Mouse (Mus musculus): ENCODE data around the gene Cnnm1.

The Cnnm1 gene

DNA sequence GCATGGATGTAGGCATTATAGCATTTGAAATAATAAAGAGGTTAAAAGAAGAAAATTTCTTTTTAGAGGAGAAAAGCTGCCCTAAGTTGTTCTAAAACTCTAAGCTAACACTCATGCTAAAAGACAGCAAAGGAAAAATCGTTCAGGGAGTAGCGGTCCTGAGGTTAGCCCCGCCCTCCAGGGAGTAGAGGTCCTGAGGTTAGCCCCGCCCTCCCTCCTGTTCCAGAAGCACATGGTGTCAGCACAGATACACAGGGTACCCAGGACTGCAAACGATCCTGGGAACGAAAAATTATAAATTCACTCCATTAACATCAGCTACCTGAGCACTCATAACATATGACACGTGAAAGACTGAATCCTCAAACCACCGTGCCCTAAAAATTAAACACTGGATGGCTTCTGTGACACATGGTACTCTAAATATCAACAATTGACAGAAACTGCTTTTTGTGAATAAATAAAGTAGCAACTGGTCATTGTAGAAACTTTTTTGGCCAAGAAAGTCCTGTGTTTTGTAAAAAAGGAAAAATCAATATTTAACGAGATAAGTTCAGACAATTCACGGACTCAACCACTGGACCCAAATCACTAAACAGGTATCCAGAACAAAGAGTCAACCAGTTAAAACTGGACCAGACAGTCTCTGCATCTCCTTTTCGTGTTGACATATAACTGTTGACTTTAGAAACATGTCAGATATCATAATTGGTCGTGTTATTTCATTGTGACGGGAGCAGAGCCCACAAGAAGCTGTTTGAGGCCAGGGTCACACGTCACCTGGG is 70.4 kb downstream of the Cnnm1 start:
- DNase-seq (ENCODE audit: extremely low spot score, low spot score): no peak

- DNase-seq (ENCODE audit: extremely low spot score, low spot score): no peak
Measured at GRCm38 (mm10) chr19:43511621-43512620, 71.7 kb downstream of the Cnnm1 start.

DNA sequence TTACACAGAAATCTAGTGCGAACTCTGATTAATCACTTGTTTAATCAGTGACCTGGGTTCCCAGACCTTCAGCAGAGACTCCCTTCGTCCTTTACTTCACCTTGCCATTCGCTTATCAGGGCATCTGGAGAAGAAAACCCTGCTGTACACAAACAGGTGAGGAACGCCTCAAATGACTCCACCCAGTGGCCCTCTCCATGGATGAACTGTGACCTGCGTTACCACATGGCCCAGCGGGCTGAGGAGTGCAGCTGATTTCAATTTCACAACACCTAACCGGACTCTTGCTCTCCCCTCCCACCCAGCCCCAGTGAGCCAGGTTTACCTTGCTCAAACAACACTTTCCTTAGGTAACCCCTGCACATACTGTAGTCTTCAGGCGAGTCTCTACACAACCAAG is 73.6 kb downstream of the Cnnm1 start:
- DNase-seq (ENCODE audit: extremely low spot score, low spot score): no peak

DNA sequence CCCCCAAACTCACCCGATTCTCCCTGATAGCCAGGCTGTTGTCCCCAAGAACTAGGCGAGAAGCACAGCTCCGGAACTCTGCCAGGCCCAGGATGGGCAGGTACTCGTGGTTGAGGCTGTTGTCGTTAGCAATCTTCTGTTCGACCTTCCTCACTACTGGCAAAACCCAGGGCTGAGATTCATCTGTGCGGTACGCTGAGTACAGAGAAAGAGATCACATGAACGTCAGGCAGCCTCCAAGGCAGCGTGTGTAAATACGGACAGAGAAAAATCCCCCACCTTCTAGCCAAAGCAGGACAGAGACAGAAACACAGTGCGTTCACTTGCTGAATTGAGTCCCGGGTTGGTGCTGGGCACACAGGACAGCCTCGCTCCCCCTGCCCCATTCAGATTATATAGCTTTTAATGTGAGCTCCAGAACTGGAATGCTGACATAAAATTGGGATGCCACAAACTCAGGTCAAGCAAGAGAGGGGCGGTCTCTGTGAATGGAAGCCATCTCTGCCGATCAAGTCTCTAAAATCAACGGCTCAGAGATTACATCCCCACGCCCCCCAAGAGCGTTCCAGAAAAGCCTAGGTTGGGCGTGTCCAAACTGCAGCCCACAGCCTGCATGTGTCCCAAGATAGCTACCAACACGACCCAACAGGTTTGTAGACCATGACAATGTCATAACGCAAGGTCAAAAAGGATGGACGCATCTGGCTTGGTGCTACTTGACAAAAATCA is 75.6 kb downstream of the Cnnm1 start:
- DNase-seq (ENCODE audit: extremely low spot score, low spot score): no peak

GRCm38 (mm10) chr19:43516397-43517035 is 76.3 kb downstream of the Cnnm1 start:
- DNase-seq (ENCODE audit: extremely low spot score, low spot score): no peak

DNA sequence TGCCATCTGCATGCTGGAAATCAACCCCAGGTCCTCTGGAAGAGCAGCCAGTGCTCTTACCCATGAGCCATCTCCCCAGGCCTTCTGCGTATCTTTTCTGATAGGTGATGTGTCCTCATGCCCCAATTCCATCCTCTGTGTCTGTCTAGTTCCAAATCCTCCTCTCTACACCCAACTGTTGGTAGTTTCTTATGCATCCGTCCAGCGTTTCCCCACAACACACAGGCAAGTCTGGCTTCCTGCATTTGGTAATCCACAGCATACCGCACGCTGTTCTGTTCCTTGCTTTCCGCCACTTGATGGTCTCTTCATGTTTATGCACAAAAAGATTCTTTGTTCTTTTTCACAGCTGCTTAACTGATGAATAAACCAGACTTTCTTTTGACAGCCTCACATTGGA is 77.1 kb downstream of the Cnnm1 start:
- no peak for DNase-seq (ENCODE audit: extremely low spot score, low spot score)

DNA sequence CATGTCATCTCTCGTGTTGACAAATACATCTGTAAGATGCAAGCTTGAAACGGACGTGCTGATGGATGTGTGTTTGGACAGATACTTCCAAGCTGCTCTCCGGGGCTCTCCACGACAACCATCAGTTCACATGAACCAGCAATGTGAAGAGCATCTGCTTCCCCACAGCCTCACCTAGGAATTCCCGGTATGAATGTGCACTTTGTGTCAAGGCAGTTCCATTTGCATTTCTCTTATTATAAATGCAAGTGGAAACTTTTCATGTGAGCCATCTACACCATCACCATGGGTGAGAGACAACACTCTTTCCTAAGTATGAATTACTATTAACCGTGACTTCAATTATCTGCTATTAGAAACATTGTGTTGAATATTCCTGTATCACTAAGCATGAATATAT is 77.6 kb downstream of the Cnnm1 start:
- DNase-seq (ENCODE audit: extremely low spot score, low spot score): no peak

- DNase-seq (ENCODE audit: extremely low spot score, low spot score): no peak
Measured at GRCm38 (mm10) chr19:43518261-43518660, 78.0 kb downstream of the Cnnm1 start.

DNA sequence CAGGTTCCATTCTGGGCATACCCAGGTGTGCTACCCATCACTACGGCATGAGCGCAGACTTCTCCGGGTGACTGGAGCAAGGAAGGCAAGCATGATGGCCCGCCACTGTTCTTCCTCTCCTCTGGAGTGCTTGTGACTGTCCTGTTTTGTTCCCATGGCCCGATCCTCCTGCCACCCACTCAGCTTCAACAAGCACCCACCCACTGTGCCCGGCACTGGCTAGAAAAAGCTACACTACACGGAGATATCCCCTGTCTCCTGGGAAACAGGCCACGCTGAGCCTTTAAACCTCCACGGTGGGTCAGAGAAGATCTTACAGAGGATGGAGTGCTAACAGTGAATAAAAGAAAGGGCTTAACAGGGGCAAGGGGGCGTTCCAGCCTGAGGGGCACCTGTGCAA is 79.0 kb downstream of the Cnnm1 start:
- DNase-seq (ENCODE audit: extremely low spot score, low spot score): no peak

- DNase-seq (ENCODE audit: extremely low spot score, low spot score): no peak
Measured at GRCm38 (mm10) chr19:43520402-43520801, 80.2 kb downstream of the Cnnm1 start.

DNA sequence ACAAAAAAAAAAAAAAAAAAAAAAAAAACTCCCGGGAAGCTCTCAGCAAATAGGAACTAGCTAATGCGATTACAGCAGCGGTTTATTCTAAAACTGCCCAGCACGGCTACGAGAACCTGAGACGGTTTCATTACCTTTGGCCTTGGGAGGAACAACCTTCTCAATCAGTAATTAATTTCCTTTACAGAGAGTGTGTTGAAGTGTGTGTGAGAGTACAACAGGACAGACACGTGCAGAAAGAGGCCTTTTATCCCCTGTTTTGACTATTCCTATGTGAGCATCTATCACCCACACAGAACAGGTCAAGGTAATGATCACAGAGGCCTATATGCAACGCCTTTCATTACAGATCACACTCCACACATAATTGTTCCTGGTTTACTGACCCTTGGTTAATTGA is 81.1 kb downstream of the Cnnm1 start:
- no peak for DNase-seq (ENCODE audit: extremely low spot score, low spot score)

GRCm38 (mm10) chr19:43521996-43522395 is 81.8 kb downstream of the Cnnm1 start:
- no peak for DNase-seq (ENCODE audit: extremely low spot score, low spot score)

- DNase-seq (ENCODE audit: extremely low spot score, low spot score): peak; percentile 34
Measured at GRCm38 (mm10) chr19:43523551-43523950, 83.3 kb downstream of the Cnnm1 start.

- peak; percentile 90 for DNase-seq (ENCODE audit: extremely low spot score, low spot score)
Measured at GRCm38 (mm10) chr19:43524187-43525103, 84.2 kb downstream of the Cnnm1 start, which contains the start of gene Got1. TSS of gene Got1 (minus strand) at chr19:43524605.

- DNase-seq (ENCODE audit: extremely low spot score, low spot score): no peak
Measured at GRCm38 (mm10) chr19:43525104-43525482, 84.9 kb downstream of the Cnnm1 start.

DNA sequence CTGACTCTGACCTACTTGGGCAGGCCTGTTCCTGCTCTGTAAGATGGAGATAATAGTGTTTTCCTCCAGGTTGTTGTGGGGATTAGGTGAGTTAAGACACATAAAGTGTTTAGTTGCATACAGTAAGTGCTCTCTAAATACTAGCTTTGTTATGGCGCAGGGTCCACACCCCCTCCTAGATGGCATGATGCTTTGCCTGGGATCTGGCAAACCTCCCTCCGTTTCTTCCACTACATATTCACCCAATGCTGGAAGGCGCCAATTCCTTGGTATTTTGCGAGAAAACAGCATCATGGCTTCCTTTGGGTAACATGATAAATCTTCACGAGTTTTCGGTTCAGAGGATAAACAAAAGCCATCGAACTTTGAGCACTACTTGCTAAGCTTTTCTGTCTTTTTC is 85.3 kb downstream of the Cnnm1 start:
- DNase-seq (ENCODE audit: extremely low spot score, low spot score): no peak

- DNase-seq (ENCODE audit: extremely low spot score, low spot score): no peak
Measured at GRCm38 (mm10) chr19:43526025-43526424, 85.8 kb downstream of the Cnnm1 start.

DNA sequence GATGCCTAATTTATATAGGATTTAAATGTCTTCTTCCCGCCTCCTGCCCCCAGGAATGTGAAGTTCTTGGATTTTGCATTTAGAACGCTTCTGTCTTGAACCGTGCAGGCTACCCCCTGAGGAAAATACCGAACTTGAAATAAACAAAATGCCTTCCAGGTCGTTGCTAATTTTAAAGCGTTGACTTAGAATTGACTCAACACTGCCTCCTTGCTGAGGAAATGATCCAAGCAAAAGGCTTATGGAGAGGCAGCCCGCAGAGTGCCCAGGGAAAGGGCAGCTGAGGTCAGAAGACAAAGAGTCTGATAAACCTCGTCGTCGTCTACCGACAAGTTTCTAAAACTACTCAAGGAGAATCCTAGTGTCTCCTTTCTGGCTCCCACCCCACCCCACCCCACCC is 86.9 kb downstream of the Cnnm1 start:
- no peak for DNase-seq (ENCODE audit: extremely low spot score, low spot score)

- DNase-seq (ENCODE audit: extremely low spot score, low spot score): no peak
Measured at GRCm38 (mm10) chr19:43528056-43528587, 87.9 kb downstream of the Cnnm1 start.
